Mouse (Mus musculus) megakaryocyte, embryonic 14.5 days (primary cell): ENCODE measurements at regions not wholly inside any gene's neighbourhood (a gene's known extent, or its start where the extent isn't known, plus 50 kb on each side); places are given as distances from the start of the nearest gene placed in this dataset.

Experiments used
- FLI1 ChIP-seq: IDR thresholded peaks from 2 replicates; pipeline ENCODE4 v1.6.1; 2012; ENCODE audit warnings: low read length, inconsistent platforms, mixed read lengths
- GATA1 ChIP-seq: IDR thresholded peaks from 3 replicates; pipeline ENCODE4 v1.6.1; 2012; ENCODE audit warnings: mixed read lengths, low read length, inconsistent platforms, borderline replicate concordance

GRCm38 (mm10) chr1:55914284-55914683, 508.6 kb downstream of the Plcl1 start:
- TF ChIP-seq GATA1 (no peak), FLI1 (no peak)
